Mouse (Mus musculus): Measurements from ENCODE around the gene Nudt16l1.

DNA sequence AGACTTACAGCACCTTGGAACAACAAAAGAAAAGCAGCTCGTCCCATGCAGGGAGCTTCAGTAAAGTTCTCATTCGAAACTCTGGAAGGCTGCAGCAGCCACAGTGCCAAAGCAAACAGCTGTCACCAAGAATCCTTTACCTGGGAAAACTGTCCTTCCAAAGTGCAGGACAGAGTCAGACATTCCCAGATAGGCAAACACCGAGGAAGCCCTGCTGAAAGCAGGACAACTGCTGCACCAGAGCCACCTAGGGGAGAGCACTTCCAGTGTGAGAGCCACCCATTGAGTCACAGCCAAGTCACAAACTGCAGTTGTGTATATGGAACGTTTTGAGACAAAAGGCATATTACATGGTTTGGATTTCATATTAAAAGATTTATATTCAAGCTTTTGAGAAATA lies 6.9 kb downstream of the Nudt16l1 start:
- no peak for TF ChIP-seq POLR2A (IDR thresholded peaks at IDR 0.05; ENCODE audit: borderline replicate concordance, extremely low read depth, insufficient read depth, insufficient read length, poor library complexity, severe bottlenecking)
- TF ChIP-seq CTCF (IDR thresholded peaks at IDR 0.05; ENCODE audit: borderline replicate concordance, extremely low read depth, insufficient read depth, insufficient read length): no peak

Data from brain, embryonic 14.5 days (tissue).